Mouse (Mus musculus): ENCODE measurements around the gene Cox7c. TPM values are rescaled to one million over a fixed set of nuclear protein-coding genes. Genes with fewer than 3 reads are reported as not detected.
"Not testable (repeated sequence)": the region's sequence is repeated elsewhere in the genome, so short reads cannot be mapped to it uniquely, and the experiment has no call there.

Cox7c gene
- 549 and 590 TPM in 2 replicates for polyA plus RNA-seq (2014; fragmentation: Nextera tagmentation; extraction: Ambion mirVana)

- H3K9ac ChIP-seq (ENCODE audit: low read length) = peak within 1 kb of the TSS; percentile 99
- H3K27me3 ChIP-seq (ENCODE audit: control insufficient read depth, insufficient read depth, low read length) = no peaks in the 10 kb centered on the region
- peak within 1 kb of the TSS; percentile 83 for H3K4me3 ChIP-seq (ENCODE audit: low read depth, low read length)
- H3K27ac ChIP-seq (ENCODE audit: low read depth, low read length) = peak within 1 kb of the TSS; percentile 76
- peak; percentile 88 for DNase-seq (ENCODE audit: low spot score)
- no peaks in the 10 kb centered on the region for H3K9me3 ChIP-seq (ENCODE audit: control insufficient read depth, low read length)
- H3K4me2 ChIP-seq (ENCODE audit: low read depth, low read length, severe bottlenecking) = peak within 1 kb of the TSS; percentile 55
- WGBS = under 1% methylated on average over 46 of the region's 51 CpGs
- no peaks in the 10 kb centered on the region for H3K4me1 ChIP-seq (replicated peaks; ENCODE audit: control insufficient read depth, insufficient read depth, low read length)
- ATAC-seq (replicated peaks; ENCODE audit: low FRiP score) = peak; percentile 98
- no peaks in the 10 kb centered on the region for H3K36me3 ChIP-seq (ENCODE audit: control insufficient read depth, insufficient read depth, low read length)
These were observed at the start of gene Cox7c for GRCm38 (mm10) chr13:86046254-86046951. Gene Cox7c (minus strand): TSS chr13:86046904.

GRCm38 (mm10) chr13:86068011-86068724, 21.5 kb upstream of the Cox7c start:
- H3K4me3 ChIP-seq (ENCODE audit: low read depth, low read length) = no peak overlapping the region
- H3K27ac ChIP-seq (ENCODE audit: low read depth, low read length) = no peak overlapping the region
- H3K9ac ChIP-seq (ENCODE audit: low read length) = no peak overlapping the region
- ATAC-seq (replicated peaks; ENCODE audit: low FRiP score) (no peak), DNase-seq (ENCODE audit: low spot score) (no peak)
- no peaks in the 10 kb centered on the region for H3K36me3 ChIP-seq (ENCODE audit: control insufficient read depth, insufficient read depth, low read length)
- WGBS = 84% methylated on average over 3 of the region's 3 CpGs
- H3K27me3 ChIP-seq (ENCODE audit: control insufficient read depth, insufficient read depth, low read length) = no peaks in the 10 kb centered on the region
- H3K9me3 ChIP-seq (ENCODE audit: control insufficient read depth, low read length) = no peaks in the 10 kb centered on the region
- no peak overlapping the region for H3K4me2 ChIP-seq (ENCODE audit: low read depth, low read length, severe bottlenecking)
- H3K4me1 ChIP-seq (replicated peaks; ENCODE audit: control insufficient read depth, insufficient read depth, low read length) = no peaks in the 10 kb centered on the region

GRCm38 (mm10) chr13:86067508-86067907, 20.8 kb upstream of the Cox7c start:
- Histone ChIP-seq H3K36me3 (ENCODE audit: control insufficient read depth, insufficient read depth, low read length) (no peaks in the 10 kb centered on the region), H3K9me3 (ENCODE audit: control insufficient read depth, low read length) (no peaks in the 10 kb centered on the region)
- no peak for ATAC-seq (replicated peaks; ENCODE audit: low FRiP score)

GRCm38 (mm10) chr13:86054091-86054490, 7.4 kb upstream of the Cox7c start:
- not testable (repeated sequence) for H3K4me3 ChIP-seq (ENCODE audit: low read depth, low read length); DNase-seq (ENCODE audit: low spot score); H3K9ac ChIP-seq (ENCODE audit: low read length); H3K9me3 ChIP-seq (ENCODE audit: control insufficient read depth, low read length); ATAC-seq (replicated peaks; ENCODE audit: low FRiP score); H3K36me3 ChIP-seq (ENCODE audit: control insufficient read depth, insufficient read depth, low read length); H3K4me1 ChIP-seq (replicated peaks; ENCODE audit: control insufficient read depth, insufficient read depth, low read length); H3K4me2 ChIP-seq (ENCODE audit: low read depth, low read length, severe bottlenecking); H3K27ac ChIP-seq (ENCODE audit: low read depth, low read length); H3K27me3 ChIP-seq (ENCODE audit: control insufficient read depth, insufficient read depth, low read length)
- 35% methylated on average over 8 of the region's 8 CpGs for WGBS

More at GRCm38 (mm10) chr13:86067508-86067907, 20.8 kb upstream of the Cox7c start:
- Histone ChIP-seq H3K4me3 (ENCODE audit: low read depth, low read length) (no peak overlapping the region), H3K4me1 (replicated peaks; ENCODE audit: control insufficient read depth, insufficient read depth, low read length) (no peaks in the 10 kb centered on the region), H3K27me3 (ENCODE audit: control insufficient read depth, insufficient read depth, low read length) (no peaks in the 10 kb centered on the region), H3K27ac (ENCODE audit: low read depth, low read length) (no peak overlapping the region), H3K4me2 (ENCODE audit: low read depth, low read length, severe bottlenecking) (no peak overlapping the region), H3K9ac (ENCODE audit: low read length) (no peak overlapping the region)
- no peak for DNase-seq (ENCODE audit: low spot score)

- 81% methylated on average over 7 of the region's 7 CpGs for WGBS
- no peaks in the 10 kb centered on the region for H3K4me1 ChIP-seq (replicated peaks; ENCODE audit: control insufficient read depth, insufficient read depth, low read length)
- no peak overlapping the region for H3K27ac ChIP-seq (ENCODE audit: low read depth, low read length)
- no peaks in the 10 kb centered on the region for H3K27me3 ChIP-seq (ENCODE audit: control insufficient read depth, insufficient read depth, low read length)
- no peak overlapping the region for H3K9ac ChIP-seq (ENCODE audit: low read length)
- DNase-seq (ENCODE audit: low spot score) = no peak
- H3K36me3 ChIP-seq (ENCODE audit: control insufficient read depth, insufficient read depth, low read length) = no peaks in the 10 kb centered on the region
- no peaks in the 10 kb centered on the region for H3K9me3 ChIP-seq (ENCODE audit: control insufficient read depth, low read length)
- no peak overlapping the region for H3K4me3 ChIP-seq (ENCODE audit: low read depth, low read length)
- ATAC-seq (replicated peaks; ENCODE audit: low FRiP score) = no peak
- no peak overlapping the region for H3K4me2 ChIP-seq (ENCODE audit: low read depth, low read length, severe bottlenecking)
These were observed 41.6 kb downstream of the Cox7c start for GRCm38 (mm10) chr13:86004907-86005675.
